Mouse (Mus musculus) cerebellum, postnatal 36 days (tissue): Measurements from ENCODE around the gene Sulf2.

ENCODE experiments used
- DNase-seq, 2 experiments: peaks; one replicate each; pipeline ENCODE4 v3.0.0; 2021 to 2022; ENCODE audit warnings: mixed read lengths in 2 of 2

The Sulf2 gene

GRCm38 (mm10) chr2:166115571-166116277 lies 39.7 kb downstream of the Sulf2 start:
- no peak for DNase-seq

GRCm38 (mm10) chr2:166112986-166113385 lies 42.5 kb downstream of the Sulf2 start:
- DNase-seq, result no peak

GRCm38 (mm10) chr2:166111831-166112250 lies 43.6 kb downstream of the Sulf2 start:
- DNase-seq, result no peak

- DNase-seq, result no peak
Observed at GRCm38 (mm10) chr2:166111238-166111637, 44.2 kb downstream of the Sulf2 start.

GRCm38 (mm10) chr2:166110764-166111163 lies 44.7 kb downstream of the Sulf2 start:
- DNase-seq, result no peak

GRCm38 (mm10) chr2:166108326-166108725 lies 47.1 kb downstream of the Sulf2 start:
- DNase-seq, result peak; percentile 57 to 61

- DNase-seq, result no peak
Observed at GRCm38 (mm10) chr2:166107911-166108310, 47.6 kb downstream of the Sulf2 start.

- no peak for DNase-seq
Observed at GRCm38 (mm10) chr2:166106631-166107030, 48.8 kb downstream of the Sulf2 start.

- no peak for DNase-seq
Observed at GRCm38 (mm10) chr2:166105911-166106310, 49.6 kb downstream of the Sulf2 start.

GRCm38 (mm10) chr2:166102893-166103292 lies 52.6 kb downstream of the Sulf2 start:
- no peak for DNase-seq

- DNase-seq, result no peak
Observed at GRCm38 (mm10) chr2:166100309-166101262, 54.9 kb downstream of the Sulf2 start.

GRCm38 (mm10) chr2:166098292-166098933 lies 57.0 kb downstream of the Sulf2 start:
- no peak for DNase-seq

- DNase-seq, result no peak
Observed at GRCm38 (mm10) chr2:166097443-166098291, 57.8 kb downstream of the Sulf2 start.

GRCm38 (mm10) chr2:166096834-166097233 lies 58.6 kb downstream of the Sulf2 start:
- no peak for DNase-seq

GRCm38 (mm10) chr2:166096300-166096699 lies 59.2 kb downstream of the Sulf2 start:
- DNase-seq, result no peak

- no peak for DNase-seq
Observed at GRCm38 (mm10) chr2:166092412-166092811, 63.1 kb downstream of the Sulf2 start.

- DNase-seq, result no peak
Observed at GRCm38 (mm10) chr2:166091599-166091998, 63.9 kb downstream of the Sulf2 start.

GRCm38 (mm10) chr2:166090131-166090581 lies 65.3 kb downstream of the Sulf2 start:
- no peak for DNase-seq

- DNase-seq, result no peak
Observed at GRCm38 (mm10) chr2:166088991-166089390, 66.5 kb downstream of the Sulf2 start.

- no peak for DNase-seq
Observed at GRCm38 (mm10) chr2:166086457-166087233, 68.8 kb downstream of the Sulf2 start.

GRCm38 (mm10) chr2:166085780-166086179 lies 69.7 kb downstream of the Sulf2 start:
- DNase-seq, result no peak
